Mouse (Mus musculus): ENCODE data around the gene Eme1. TPM values are rescaled to one million over a fixed set of nuclear protein-coding genes. Genes with fewer than 3 reads are reported as not detected.
"Not testable (repeated sequence)": the region's sequence is repeated elsewhere in the genome, so short reads cannot be mapped to it uniquely, and the experiment has no call there.

Gene Eme1
- total and polyA plus RNA-seq, 3 experiments, result 36.8 to 45.9 (median 40.8) TPM

- Histone ChIP-seq H3K9me3 (replicated peaks; ENCODE audit: low read length) (no peaks in the 10 kb centered on the region), H3K9ac (ENCODE audit: insufficient read depth, low read depth) (peak overlapping the region; percentile 69), H3K4me3 (replicated peaks in 1 of 3; ENCODE audit: low read depth in 2 of 3, low read length in 2 of 3, poor library complexity in 1 of 3) (peak overlapping the region; percentile 62 to 83 (median 77)), H3K4me1 (ENCODE audit: control insufficient read depth in 1 of 2, insufficient read depth in 2 of 2) (peaks cover 6 to 24% of the 10 kb centered on the region in 2 experiments), H3K4me2 (ENCODE audit: insufficient read depth, low read depth, poor library complexity, severe bottlenecking) (peak overlapping the region; percentile 90), H3K36me3 (replicated peaks in 1 of 2; ENCODE audit: control insufficient read depth in 1 of 2, insufficient read depth in 1 of 2, low read length in 1 of 2) (peaks cover 38 to 69% of the 10 kb centered on the region in 2 experiments), H3K27ac (ENCODE audit: insufficient read depth, low read depth) (no peak overlapping the region), H3K79me2 (replicated peaks; ENCODE audit: control insufficient read depth, extremely low read depth, insufficient read depth, poor library complexity, severe bottlenecking) (peaks cover 23% of the 10 kb centered on the region), H3K27me3 (replicated peaks) (no peaks in the 10 kb centered on the region)
- dilution Hi-C loops (cut with MboI; ENCODE audit: extremely low pct_ligation_motif_present, extremely low pct_unique_long_range_greater_than_20kb, low sequenced_read_pairs), result no loop called here
- in situ Hi-C loops (cut with MboI; ENCODE audit: low pct_ligation_motif_present, low pct_unique_long_range_greater_than_20kb, low sequenced_read_pairs), result loop anchor here (5.0 kb wide), 1 partner anchor 64 kb away; no protein-coding TSS in a partner anchor
- TF ChIP-seq ETS1 (conservative IDR thresholded peaks at IDR 0.05; ENCODE audit: low read depth, low read length), result no peak
- TF ChIP-seq PAX5 (IDR thresholded peaks at IDR 0.05; ENCODE audit: low read length), result no peak
- DNase-seq (ENCODE audit: extremely low read depth), result no peak
These were observed 791 bp downstream of the Eme1 start for GRCm38 (mm10) chr11:94652973-94653372.

- DNase-seq (ENCODE audit: extremely low read depth); H3K9me3 ChIP-seq (replicated peaks; ENCODE audit: low read length); H3K4me3 ChIP-seq (replicated peaks in 1 of 3; ENCODE audit: low read depth in 2 of 3, low read length in 2 of 3, poor library complexity in 1 of 3); H3K27me3 ChIP-seq (replicated peaks); H3K27ac ChIP-seq (ENCODE audit: insufficient read depth, low read depth); H3K4me2 ChIP-seq (ENCODE audit: insufficient read depth, low read depth, poor library complexity, severe bottlenecking); H3K9ac ChIP-seq (ENCODE audit: insufficient read depth, low read depth); dilution Hi-C loops (cut with MboI; ENCODE audit: extremely low pct_ligation_motif_present, extremely low pct_unique_long_range_greater_than_20kb, low sequenced_read_pairs): not testable (repeated sequence)
- in situ Hi-C loops (cut with MboI; ENCODE audit: low pct_ligation_motif_present, low pct_unique_long_range_greater_than_20kb, low sequenced_read_pairs), result loop anchor here (5.0 kb wide), 1 partner anchor 66 kb away; no protein-coding TSS in a partner anchor
- H3K4me1 ChIP-seq (ENCODE audit: control insufficient read depth in 1 of 2, insufficient read depth in 2 of 2), result peaks cover 6 to 24% of the 10 kb centered on the region in 2 experiments
- TF ChIP-seq ZNF384 (IDR thresholded peaks at IDR 0.05; ENCODE audit: low read depth, low read length), result peak; percentile 60
- H3K79me2 ChIP-seq (replicated peaks; ENCODE audit: control insufficient read depth, extremely low read depth, insufficient read depth, poor library complexity, severe bottlenecking), result peaks cover 23% of the 10 kb centered on the region
- H3K36me3 ChIP-seq (replicated peaks in 1 of 2; ENCODE audit: control insufficient read depth in 1 of 2, insufficient read depth in 1 of 2, low read length in 1 of 2), result peaks cover 39 to 69% of the 10 kb centered on the region in 2 experiments
These were observed 2.5 kb downstream of the Eme1 start for GRCm38 (mm10) chr11:94651241-94651640.

GRCm38 (mm10) chr11:94646457-94646856, 7.3 kb downstream of the Eme1 start:
- no peak overlapping the region for H3K4me2 ChIP-seq (ENCODE audit: insufficient read depth, low read depth, poor library complexity, severe bottlenecking)
- dilution Hi-C loops (cut with MboI; ENCODE audit: extremely low pct_ligation_motif_present, extremely low pct_unique_long_range_greater_than_20kb, low sequenced_read_pairs) (no loop called here), in situ Hi-C loops (cut with MboI; ENCODE audit: low pct_ligation_motif_present, low pct_unique_long_range_greater_than_20kb, low sequenced_read_pairs) (no loop called here)
- no peaks in the 10 kb centered on the region for H3K79me2 ChIP-seq (replicated peaks; ENCODE audit: control insufficient read depth, extremely low read depth, insufficient read depth, poor library complexity, severe bottlenecking)
- H3K36me3 ChIP-seq (replicated peaks in 1 of 2; ENCODE audit: control insufficient read depth in 1 of 2, insufficient read depth in 1 of 2, low read length in 1 of 2), result peaks cover 77 to 92% of the 10 kb centered on the region in 2 experiments
- no peaks in the 10 kb centered on the region for H3K4me1 ChIP-seq (ENCODE audit: control insufficient read depth in 1 of 2, insufficient read depth in 2 of 2)
- H3K27ac ChIP-seq (ENCODE audit: insufficient read depth, low read depth), result no peak overlapping the region
- peaks cover 5% of the 10 kb centered on the region for H3K9me3 ChIP-seq (replicated peaks; ENCODE audit: low read length)
- no peaks in the 10 kb centered on the region for H3K27me3 ChIP-seq (replicated peaks)
- TF ChIP-seq GABPA (IDR thresholded peaks at IDR 0.05; ENCODE audit: insufficient replicate concordance, low read depth, low read length), result no peak
- TF ChIP-seq USF2 (conservative IDR thresholded peaks at IDR 0.05; ENCODE audit: low read depth, low read length), result no peak
- TF ChIP-seq EP300 (IDR thresholded peaks at IDR 0.05; ENCODE audit: low read length), result no peak
- TF ChIP-seq POLR2AphosphoS2 (IDR thresholded peaks at IDR 0.05; ENCODE audit: low read depth, low read length), result peak; percentile 94
- no peak for TF ChIP-seq JUND (conservative IDR thresholded peaks at IDR 0.05; ENCODE audit: low read depth, low read length)
- TF ChIP-seq ZNF384 (IDR thresholded peaks at IDR 0.05; ENCODE audit: low read depth, low read length), result no peak
- TF ChIP-seq NRF1 (IDR thresholded peaks at IDR 0.05; ENCODE audit: low read depth, low read length), result no peak
- H3K9ac ChIP-seq (ENCODE audit: insufficient read depth, low read depth), result no peak overlapping the region
- H3K4me3 ChIP-seq (replicated peaks in 1 of 3; ENCODE audit: low read depth in 2 of 3, low read length in 2 of 3, poor library complexity in 1 of 3), result no peak overlapping the region
- DNase-seq (ENCODE audit: extremely low read depth), result no peak

Measured in CH12.LX (cell line).